Mouse (Mus musculus): ENCODE data around the gene Fuom. TPM values are rescaled to one million over a fixed set of nuclear protein-coding genes. Genes with fewer than 3 reads are reported as not detected.
A peak's percentile ranks its signal among the peaks of the same experiment; 100 is the strongest.

The Fuom gene
- total RNA-seq, 2 experiments from 2014 or later: 35.2 to 52.0 TPM

DNA sequence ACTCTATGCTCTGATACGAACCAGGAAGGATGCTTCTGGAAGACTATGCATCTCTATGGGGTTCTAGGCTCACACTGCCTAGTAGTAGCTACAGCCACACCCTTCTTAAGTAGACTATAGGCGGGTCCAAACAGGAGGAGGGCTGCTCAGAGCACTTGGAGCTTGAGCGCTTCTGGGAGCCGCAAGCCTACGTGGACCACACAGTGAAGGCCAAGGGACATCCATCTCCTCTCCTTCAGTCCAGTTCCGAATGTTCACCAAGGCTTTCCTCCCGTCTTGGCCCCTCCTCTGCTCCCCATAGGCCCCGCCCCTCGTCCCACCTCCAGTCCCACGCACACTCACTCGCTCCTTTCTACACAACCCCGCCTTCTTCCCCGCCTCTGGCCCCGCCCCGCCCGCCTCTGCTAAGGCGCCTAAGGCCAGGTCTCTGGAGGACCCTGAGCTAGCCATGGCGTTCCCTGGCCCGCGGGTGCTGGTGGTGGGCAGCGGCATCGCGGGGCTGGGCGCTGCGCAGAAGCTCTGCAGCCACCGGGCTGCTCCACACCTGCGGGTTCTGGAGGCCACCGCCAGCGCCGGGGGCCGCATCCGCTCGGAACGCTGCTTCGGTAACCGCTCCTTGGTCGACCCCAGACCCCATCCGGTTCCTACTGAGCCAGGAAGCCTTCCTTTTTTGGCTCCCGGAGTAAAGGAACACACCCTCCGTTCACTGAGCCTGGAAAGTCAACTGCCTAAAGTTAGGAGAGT is 23.2 kb upstream of the Fuom start:
- intact Hi-C loops (cut with DNase I): loop anchor here (10.0 kb wide), 1 partner anchor 1201 kb away; no protein-coding TSS in a partner anchor
- no peak for TF ChIP-seq CTCF (IDR thresholded peaks at IDR 0.05)
- Histone ChIP-seq H3K4me3 (peak overlapping the region; percentile 95), H3K27ac (peak overlapping the region; percentile 92)
- DNase-seq: peak; percentile 96

DNA sequence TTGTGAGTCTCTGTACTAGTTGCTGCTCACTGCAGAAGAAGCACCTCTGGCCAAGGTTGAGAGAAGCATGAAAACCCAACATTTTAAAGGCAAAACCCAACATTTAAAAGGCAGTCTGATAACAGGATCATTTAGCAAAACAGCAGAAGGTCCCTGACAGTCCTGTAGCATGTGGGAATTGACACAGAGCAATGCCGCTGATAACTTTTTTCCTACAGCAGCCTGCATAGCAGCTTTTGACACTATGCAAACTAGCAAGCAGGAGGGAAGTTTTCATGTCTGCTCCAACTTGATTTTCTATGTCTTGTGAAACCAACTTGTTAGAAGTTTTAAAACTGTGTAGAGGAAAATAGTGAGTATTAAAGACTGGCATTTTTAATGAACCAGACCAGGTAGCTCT is 22.1 kb upstream of the Fuom start:
- no peak for TF ChIP-seq CTCF (IDR thresholded peaks at IDR 0.05)
- no peak overlapping the region for H3K27ac ChIP-seq
- no peak for DNase-seq
- intact Hi-C loops (cut with DNase I): loop anchor here (10.0 kb wide), 1 partner anchor 1200 kb away; no protein-coding TSS in a partner anchor
- no peak overlapping the region for H3K4me3 ChIP-seq

DNA sequence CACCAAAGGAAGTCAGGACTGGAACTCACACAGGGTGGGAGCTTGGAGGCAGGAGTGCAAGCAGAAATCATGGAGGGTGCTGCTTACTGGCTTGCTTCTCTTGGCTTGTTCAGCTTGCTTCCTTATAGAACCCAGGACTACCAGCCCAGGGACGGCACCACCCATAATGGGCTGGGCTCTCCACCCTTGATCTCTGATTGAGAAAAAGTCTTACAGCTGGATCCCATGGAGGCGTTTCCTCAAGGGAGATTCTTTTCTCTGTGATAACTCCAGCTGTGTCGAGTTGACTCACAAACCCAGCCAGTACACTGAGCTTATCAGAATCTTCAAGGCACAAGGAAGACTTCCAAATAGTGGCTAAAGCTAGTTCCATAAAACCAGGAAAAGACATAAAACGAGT is 20.5 kb upstream of the Fuom start:
- no peak overlapping the region for H3K27ac ChIP-seq
- DNase-seq: no peak
- TF ChIP-seq CTCF (IDR thresholded peaks at IDR 0.05): no peak
- no peak overlapping the region for H3K4me3 ChIP-seq
- intact Hi-C loops (cut with DNase I): loop anchor here (10.0 kb wide), 1 partner anchor 1198 kb away; no protein-coding TSS in a partner anchor

DNA sequence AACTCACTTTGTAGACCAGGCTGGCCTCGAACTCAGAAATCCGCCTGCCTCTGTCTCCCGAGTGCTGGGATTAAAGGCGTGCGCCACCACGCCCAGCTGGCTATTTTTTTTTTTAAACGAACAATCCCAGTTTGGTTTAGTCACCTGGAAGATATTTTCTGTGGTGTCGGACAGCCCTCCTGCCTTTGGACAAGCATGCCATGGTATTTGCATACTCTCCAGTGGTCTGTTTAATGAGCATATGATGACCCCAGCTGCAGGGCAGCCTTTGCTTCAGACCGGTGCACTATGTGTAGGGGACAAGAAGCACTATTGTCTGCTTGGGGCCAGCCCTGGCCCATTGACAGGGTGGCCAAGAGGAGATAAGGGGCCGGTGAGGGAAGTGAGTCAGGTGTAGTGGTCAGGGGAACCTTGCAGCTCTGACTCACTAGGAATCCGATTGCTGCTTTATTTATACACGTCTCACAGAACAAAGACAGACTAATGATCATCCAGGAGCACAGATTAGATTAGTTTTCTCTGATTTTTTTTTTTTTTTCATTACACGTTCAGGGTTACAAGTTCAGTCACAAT is 19.2 kb upstream of the Fuom start:
- DNase-seq: no peak
- no peak overlapping the region for H3K27ac ChIP-seq
- TF ChIP-seq CTCF (IDR thresholded peaks at IDR 0.05): no peak
- no peak overlapping the region for H3K4me3 ChIP-seq
- intact Hi-C loops (cut with DNase I): loop anchor here (10.0 kb wide), 1 partner anchor 1197 kb away; no protein-coding TSS in a partner anchor

DNA sequence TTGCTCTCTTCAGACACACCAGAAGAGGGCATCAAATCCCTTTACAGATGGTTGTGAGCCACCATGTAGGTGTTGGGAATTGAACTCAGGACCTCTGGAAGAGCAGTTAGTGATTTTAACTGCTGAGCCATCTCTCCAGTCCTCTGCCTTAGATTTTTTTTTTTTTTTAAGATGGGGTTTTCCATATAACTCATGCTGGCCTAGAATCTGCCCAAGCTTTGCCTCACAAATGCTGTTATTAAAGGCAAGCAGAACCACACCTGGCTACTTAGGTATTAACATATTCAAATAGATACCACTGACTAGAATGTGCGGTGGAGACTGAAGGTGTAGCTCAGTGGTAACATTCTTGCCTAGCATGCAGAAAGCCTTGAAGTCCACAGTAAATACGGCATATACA is 18.2 kb upstream of the Fuom start:
- DNase-seq: no peak
- no peak overlapping the region for H3K27ac ChIP-seq
- TF ChIP-seq CTCF (IDR thresholded peaks at IDR 0.05): no peak
- no peak overlapping the region for H3K4me3 ChIP-seq
- intact Hi-C loops (cut with DNase I): loop anchor here (10.0 kb wide), 1 partner anchor 1196 kb away; no protein-coding TSS in a partner anchor

DNA sequence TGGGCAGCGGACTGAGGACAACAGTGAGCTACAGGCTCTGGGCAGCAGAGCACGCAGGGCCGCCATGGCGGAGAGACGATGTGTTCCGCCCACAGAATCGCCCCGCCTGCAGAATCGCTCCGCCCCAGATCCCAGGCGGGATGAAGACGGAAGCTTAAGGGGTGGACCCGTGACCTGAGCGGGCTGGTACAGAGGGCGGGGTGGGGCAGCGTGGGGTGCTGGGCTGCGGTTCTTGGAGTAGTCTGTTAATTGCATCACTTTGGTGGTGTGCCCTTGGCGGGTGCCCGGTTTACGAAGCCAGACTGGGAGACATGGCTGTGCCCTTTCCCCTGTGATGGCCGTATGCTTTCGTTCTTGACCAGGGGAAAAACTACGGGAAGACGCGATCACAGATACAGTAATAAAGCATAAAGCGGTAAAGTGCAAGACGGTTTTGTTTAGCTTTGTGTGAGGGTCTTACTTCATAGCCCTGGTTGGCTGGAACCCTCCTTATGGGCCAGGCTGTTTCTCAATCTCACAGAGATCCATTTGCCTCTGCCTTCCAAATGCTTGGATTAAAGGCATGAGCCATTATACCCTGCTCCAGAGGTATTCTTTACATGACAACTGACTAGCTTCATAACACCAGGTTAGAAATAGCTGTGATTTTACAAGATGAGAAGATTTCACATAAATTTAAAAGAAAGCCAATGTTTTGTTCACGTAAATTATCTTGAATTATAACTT is 14.3 kb upstream of the Fuom start, which contains the start of gene Echs1:
Gene Echs1 (minus strand): TSS at position 148 of the 726 bp plus-strand sequence.
- intact Hi-C loops (cut with DNase I): loop anchor here (1.0 to 5.0 kb wide), 2 partner anchors 14 to 79 kb away; partner anchors contain the start of genes Fuom, Tubgcp2 and Zfp511
- DNase-seq: peak; percentile 95
- peak within 1 kb of the TSS; percentile 91 for H3K4me3 ChIP-seq
- TF ChIP-seq CTCF (IDR thresholded peaks at IDR 0.05): no peak
- H3K27ac ChIP-seq: peak within 1 kb of the TSS; percentile 97

DNA sequence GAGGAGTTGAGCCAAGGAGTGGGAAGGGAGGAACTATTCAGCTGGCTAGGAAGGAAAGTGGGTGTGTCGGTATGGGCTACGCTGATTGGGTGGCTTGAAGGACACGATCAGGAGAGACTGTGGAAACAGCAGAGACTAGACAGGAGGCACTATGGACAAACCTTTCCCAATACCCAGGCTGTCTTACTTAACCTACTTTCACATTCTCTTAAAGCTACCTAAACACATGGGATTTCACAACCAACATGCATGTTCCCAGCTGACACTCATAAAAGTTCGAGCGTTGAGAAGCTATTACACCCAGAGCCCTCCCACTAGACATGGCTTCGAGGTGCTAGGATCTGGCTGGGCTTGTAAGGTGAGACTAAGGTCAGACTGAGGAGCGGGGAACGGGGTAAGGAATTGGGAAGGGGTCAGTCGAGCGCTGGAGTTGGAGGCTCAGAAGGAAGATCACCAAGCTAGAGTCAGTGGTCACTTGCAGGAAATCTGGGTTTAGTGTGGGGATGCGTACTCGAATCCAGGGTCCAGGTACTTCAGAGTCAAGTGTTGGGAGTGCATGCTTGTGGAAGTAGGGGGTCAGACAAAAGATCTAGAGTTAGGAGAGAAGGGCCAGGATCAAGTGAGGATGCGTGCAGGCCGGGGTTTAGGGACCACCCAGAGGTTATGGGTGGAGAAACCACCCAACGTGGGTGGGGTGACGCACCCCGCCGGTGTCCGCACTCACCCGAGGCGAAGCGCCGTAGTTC is 13.5 kb upstream of the Fuom start, which contains the start of gene Paox:
Gene Paox (plus strand): TSS at position 217 of the 746 bp plus-strand sequence.
- Histone ChIP-seq H3K4me3 (peak within 1 kb of the TSS; percentile 91), H3K27ac (peak within 1 kb of the TSS; percentile 97)
- intact Hi-C loops (cut with DNase I): loop anchor here (1.0 to 5.0 kb wide), 2 partner anchors 13 to 78 kb away; partner anchors contain the start of genes Fuom, Tubgcp2 and Zfp511
- DNase-seq: peak; percentile 69
- TF ChIP-seq CTCF (IDR thresholded peaks at IDR 0.05): no peak; the same call in 1 of the 2 replicates

DNA sequence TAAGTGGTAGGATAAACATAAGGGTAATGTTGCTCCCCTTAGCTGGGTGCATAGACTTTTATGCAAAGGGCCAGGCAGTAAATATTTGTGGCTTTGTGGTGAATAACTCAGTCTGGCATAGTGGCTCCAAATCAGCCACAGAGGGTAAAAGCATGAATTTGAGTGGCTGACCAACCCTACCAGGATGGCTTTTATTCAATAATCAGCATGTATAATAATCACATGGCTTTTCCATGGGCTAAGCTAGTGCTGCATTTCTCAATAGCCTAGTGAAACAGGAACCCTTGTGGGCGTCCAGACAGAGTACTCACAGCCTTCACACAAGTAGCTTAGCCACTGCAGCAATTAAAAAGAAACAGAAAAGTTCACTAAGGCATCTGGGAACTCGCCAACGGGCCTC is 9.7 kb upstream of the Fuom start:
- no peak for TF ChIP-seq CTCF (IDR thresholded peaks at IDR 0.05)
- DNase-seq: no peak
- H3K4me3 ChIP-seq: no peak overlapping the region
- no peak overlapping the region for H3K27ac ChIP-seq
- intact Hi-C loops (cut with DNase I): no loop called here

DNA sequence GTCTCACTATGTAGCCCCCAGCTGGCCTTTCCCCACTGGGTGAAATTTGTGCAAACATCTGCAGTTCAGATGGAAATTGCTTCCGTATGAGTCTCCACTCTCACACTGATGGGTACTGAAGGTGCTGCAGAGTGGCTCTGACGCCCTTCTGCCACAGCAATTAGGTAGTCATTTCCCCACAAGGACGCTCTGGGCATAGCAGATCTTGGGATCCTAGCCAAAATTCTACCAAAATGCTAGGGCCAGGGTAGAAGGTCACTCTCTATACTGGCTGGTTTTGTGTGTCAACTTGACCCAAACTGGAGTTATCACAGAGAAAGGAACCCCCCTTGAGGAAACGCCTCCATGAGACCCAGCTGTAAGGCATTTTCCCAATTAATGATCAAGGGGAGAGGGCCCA is 1.8 kb upstream of the Fuom start:
- intact Hi-C loops (cut with DNase I): no loop called here
- no peak overlapping the region for H3K27ac ChIP-seq
- H3K4me3 ChIP-seq: no peak overlapping the region
- DNase-seq: no peak
- TF ChIP-seq CTCF (IDR thresholded peaks at IDR 0.05): no peak

DNA sequence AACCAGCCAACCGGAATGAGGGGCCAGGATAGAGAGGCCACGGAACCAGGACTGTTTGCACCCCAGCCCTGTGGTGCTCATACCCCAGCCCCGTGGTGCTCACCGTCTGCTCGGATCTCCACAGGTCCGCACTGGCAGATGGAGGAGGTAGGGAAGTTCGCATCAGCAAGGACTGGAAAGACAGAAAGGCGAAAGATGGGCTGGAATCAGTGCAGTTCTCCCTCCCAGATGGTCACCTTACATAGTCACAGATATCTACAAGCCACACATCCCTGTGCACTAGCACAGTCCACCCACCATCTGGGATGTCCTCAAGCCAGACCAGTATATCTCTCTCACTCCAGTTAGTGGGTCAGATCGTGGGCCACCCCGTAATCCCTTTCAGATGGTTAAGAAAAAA is 743 bp downstream of the Fuom start:
- Histone ChIP-seq H3K27ac (peak overlapping the region; percentile 94), H3K4me3 (peak overlapping the region; percentile 84)
- no peak for DNase-seq
- TF ChIP-seq CTCF (IDR thresholded peaks at IDR 0.05): no peak
- intact Hi-C loops (cut with DNase I): no loop called here

DNA sequence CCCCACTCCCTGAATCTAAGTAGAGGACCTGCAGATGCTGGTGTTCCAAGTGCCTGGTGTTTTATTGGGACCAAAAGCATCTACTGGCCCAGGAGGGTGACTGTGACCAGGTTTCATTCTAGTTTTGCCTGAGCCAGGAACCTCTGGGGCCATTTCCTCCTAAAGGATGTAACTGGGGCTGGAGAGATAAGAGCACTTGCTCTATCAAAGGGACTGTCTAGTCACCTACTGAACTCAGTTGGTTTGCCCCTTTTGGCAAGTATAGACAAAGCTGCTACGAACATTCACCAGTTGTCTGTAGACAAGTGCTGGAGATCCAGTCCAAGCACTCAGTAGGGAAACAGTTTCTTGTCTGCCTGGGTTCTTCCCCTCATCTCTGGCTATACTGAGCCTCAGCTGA is 3.8 kb downstream of the Fuom start:
- Histone ChIP-seq H3K4me3 (no peak overlapping the region), H3K27ac (no peak overlapping the region)
- intact Hi-C loops (cut with DNase I): no loop called here
- no peak for DNase-seq
- no peak for TF ChIP-seq CTCF (IDR thresholded peaks at IDR 0.05)

DNA sequence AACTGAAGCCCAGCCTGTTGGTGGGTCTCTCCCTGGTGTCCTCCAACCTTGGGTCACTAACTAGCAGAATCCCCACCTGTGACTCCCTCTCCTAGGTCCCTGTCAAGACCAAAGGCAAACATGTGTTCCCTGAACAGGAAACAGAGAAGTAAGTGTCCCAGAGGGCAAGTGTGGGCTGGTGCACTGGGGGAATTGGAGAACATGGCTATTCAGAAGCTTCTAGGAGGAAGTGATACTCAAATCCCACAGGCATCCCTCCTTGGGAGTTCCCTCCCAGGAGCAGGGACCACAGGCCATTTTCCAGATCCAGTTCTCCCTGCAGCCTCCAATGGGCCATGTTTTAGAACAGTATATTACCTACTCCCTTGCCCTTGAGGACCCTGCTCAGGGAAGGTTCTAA is 6.2 kb downstream of the Fuom start:
- no peak for TF ChIP-seq CTCF (IDR thresholded peaks at IDR 0.05)
- Histone ChIP-seq H3K27ac (no peak overlapping the region), H3K4me3 (no peak overlapping the region)
- intact Hi-C loops (cut with DNase I): no loop called here
- no peak for DNase-seq
